Mouse (Mus musculus) brown adipose tissue, adult 24 weeks (tissue): ENCODE results near the gene Micall1. TPM values are rescaled to one million over a fixed set of nuclear protein-coding genes. Genes with fewer than 3 reads are reported as not detected.

Source experiments
- H3K27ac ChIP-seq: fragments of 200-500 bp; replicated peaks from 2 replicates; pipeline ENCODE4 v1.5.1; 2012; ENCODE audit warnings: low read depth, mild to moderate bottlenecking, low read length
- H3K4me1 ChIP-seq: fragments of 200-500 bp; 2 replicates; pipeline ENCODE4 v1.6.1; 2012; ENCODE audit warnings: low read length, mixed read lengths; ENCODE audit not compliant: control insufficient read depth, insufficient read depth, insufficient read length
- H3K4me3 ChIP-seq: fragments of 200-500 bp; 2 replicates; pipeline ENCODE4 v1.5.1; 2012; ENCODE audit warnings: low read depth, mild to moderate bottlenecking, low read length, moderate library complexity; ENCODE audit not compliant: insufficient read depth
- polyA plus RNA-seq: library from polyadenylated mRNA; stranded (reverse); fragments of >200 nt; gene quantifications from 2 replicates; pipeline ENCODE4 v1.2.4, GENCODE M21; 2012; ENCODE audit not compliant: missing spikeins, insufficient read depth, insufficient read length

Gene Micall1
- polyA plus RNA-seq, 1 experiment: 20.2 TPM

- peak overlapping the region; percentile 76 for H3K4me3 ChIP-seq
- peaks cover 8% of the 10 kb centered on the region; the same call in 1 of the 2 replicates for H3K4me1 ChIP-seq
- peak overlapping the region; percentile 32 for H3K27ac ChIP-seq
Observed at GRCm38 (mm10) chr15:79107966-79108365, 732 bp upstream of the Micall1 start.

GRCm38 (mm10) chr15:79109321-79109934, 730 bp downstream of the Micall1 start:
- Histone ChIP-seq H3K4me3 (peak overlapping the region; percentile 76), H3K4me1 (peaks cover 8% of the 10 kb centered on the region; the same call in 1 of the 2 replicates), H3K27ac (peak overlapping the region; percentile 92)

GRCm38 (mm10) chr15:79110031-79110430, 1.3 kb downstream of the Micall1 start:
- Histone ChIP-seq H3K4me3 (peak overlapping the region; percentile 76), H3K4me1 (peaks cover 8% of the 10 kb centered on the region; the same call in 1 of the 2 replicates), H3K27ac (peak overlapping the region; percentile 92)

GRCm38 (mm10) chr15:79110528-79110927, 1.8 kb downstream of the Micall1 start:
- Histone ChIP-seq H3K27ac (peak overlapping the region; percentile 92; the same call in 1 of the 2 replicates), H3K4me1 (peaks cover 8% of the 10 kb centered on the region; the same call in 1 of the 2 replicates), H3K4me3 (peak overlapping the region; percentile 76)

- Histone ChIP-seq H3K4me3 (no peak overlapping the region), H3K4me1 (peaks cover 8% of the 10 kb centered on the region; the same call in 1 of the 2 replicates), H3K27ac (peak overlapping the region; percentile 27; the same call in 1 of the 2 replicates)
Observed at GRCm38 (mm10) chr15:79111774-79112173, 3.1 kb downstream of the Micall1 start.

- peaks cover 5% of the 10 kb centered on the region; the same call in 1 of the 2 replicates for H3K4me1 ChIP-seq
- no peak overlapping the region for H3K27ac ChIP-seq
- no peak overlapping the region for H3K4me3 ChIP-seq
Observed at GRCm38 (mm10) chr15:79115276-79115675, 6.6 kb downstream of the Micall1 start.

GRCm38 (mm10) chr15:79119491-79119890, 10.8 kb downstream of the Micall1 start:
- H3K4me3 ChIP-seq: no peak overlapping the region
- H3K4me1 ChIP-seq: peaks cover 14% of the 10 kb centered on the region
- H3K27ac ChIP-seq: no peak overlapping the region

- peaks cover 14% of the 10 kb centered on the region for H3K4me1 ChIP-seq
- peak overlapping the region; percentile 55 for H3K27ac ChIP-seq
- no peak overlapping the region for H3K4me3 ChIP-seq
Observed at GRCm38 (mm10) chr15:79122119-79122518, 13.4 kb downstream of the Micall1 start.

GRCm38 (mm10) chr15:79122546-79122945, 13.8 kb downstream of the Micall1 start:
- H3K27ac ChIP-seq: peak overlapping the region; percentile 55
- peaks cover 14% of the 10 kb centered on the region for H3K4me1 ChIP-seq
- no peak overlapping the region for H3K4me3 ChIP-seq

- Histone ChIP-seq H3K27ac (0 out of 2 replicates have a peak overlapping the region, but pooled peaks have one; percentile 24), H3K4me3 (no peak overlapping the region), H3K4me1 (peaks cover 14% of the 10 kb centered on the region)
Observed at GRCm38 (mm10) chr15:79123751-79124150, 15.1 kb downstream of the Micall1 start.

- Histone ChIP-seq H3K4me3 (no peak overlapping the region), H3K4me1 (peaks cover 14% of the 10 kb centered on the region), H3K27ac (0 out of 2 replicates have a peak overlapping the region, but pooled peaks have one; percentile 7)
Observed at GRCm38 (mm10) chr15:79124331-79124875, 15.7 kb downstream of the Micall1 start.

GRCm38 (mm10) chr15:79126217-79126932, 17.7 kb downstream of the Micall1 start:
- no peak overlapping the region for H3K27ac ChIP-seq
- H3K4me1 ChIP-seq: peaks cover 17% of the 10 kb centered on the region
- no peak overlapping the region for H3K4me3 ChIP-seq

GRCm38 (mm10) chr15:79127101-79127500, 18.4 kb downstream of the Micall1 start:
- Histone ChIP-seq H3K4me1 (peaks cover 19% of the 10 kb centered on the region), H3K4me3 (no peak overlapping the region), H3K27ac (no peak overlapping the region)

- H3K4me1 ChIP-seq: peaks cover 14% of the 10 kb centered on the region
- no peak overlapping the region for H3K4me3 ChIP-seq
- H3K27ac ChIP-seq: no peak overlapping the region
Observed at GRCm38 (mm10) chr15:79128208-79128607, 19.5 kb downstream of the Micall1 start.

GRCm38 (mm10) chr15:79129311-79129710, 20.6 kb downstream of the Micall1 start:
- Histone ChIP-seq H3K27ac (no peak overlapping the region), H3K4me1 (peaks cover 8% of the 10 kb centered on the region), H3K4me3 (no peak overlapping the region)
